Mouse (Mus musculus): ENCODE measurements around the gene Tmem97.
"Not testable (repeated sequence)": the region's sequence is repeated elsewhere in the genome, so short reads cannot be mapped to it uniquely, and the experiment has no call there.

The Tmem97 gene

GRCm38 (mm10) chr11:78544449-78545111 is 6.0 kb downstream of the Tmem97 start:
- Histone ChIP-seq H3K9me3 (ENCODE audit: low read length) (no peaks in the 10 kb centered on the region), H3K4me3 (replicated peaks; ENCODE audit: low read length) (no peak overlapping the region), H3K27me3 (ENCODE audit: insufficient read depth, low read length) (no peaks in the 10 kb centered on the region), H3K4me1 (replicated peaks; ENCODE audit: low read depth, low read length) (peaks cover 70% of the 10 kb centered on the region), H3K36me3 (ENCODE audit: insufficient read depth, low read length) (peaks cover 89% of the 10 kb centered on the region)
- TF ChIP-seq CTCF (conservative IDR thresholded peaks at IDR 0.05; ENCODE audit: low read length) = no peak
- no peak for TF ChIP-seq POU5F1 (IDR thresholded peaks at IDR 0.05; ENCODE audit: borderline replicate concordance, low read length)
- TF ChIP-seq NANOG (IDR thresholded peaks at IDR 0.05; ENCODE audit: borderline replicate concordance, low read length) = no peak

GRCm38 (mm10) chr11:78540358-78540757 is 10.2 kb downstream of the Tmem97 start:
- Histone ChIP-seq H3K9me3 (ENCODE audit: low read length) (no peaks in the 10 kb centered on the region), H3K36me3 (ENCODE audit: insufficient read depth, low read length) (peaks cover 70% of the 10 kb centered on the region), H3K27me3 (ENCODE audit: insufficient read depth, low read length) (no peaks in the 10 kb centered on the region), H3K4me1 (replicated peaks; ENCODE audit: low read depth, low read length) (peaks cover 55% of the 10 kb centered on the region), H3K4me3 (replicated peaks; ENCODE audit: low read length) (no peak overlapping the region)
- no peak for TF ChIP-seq POU5F1 (IDR thresholded peaks at IDR 0.05; ENCODE audit: borderline replicate concordance, low read length)
- TF ChIP-seq CTCF (conservative IDR thresholded peaks at IDR 0.05; ENCODE audit: low read length) = no peak
- no peak for TF ChIP-seq NANOG (IDR thresholded peaks at IDR 0.05; ENCODE audit: borderline replicate concordance, low read length)

- H3K4me3 ChIP-seq (replicated peaks; ENCODE audit: low read length) = peak overlapping the region; percentile 97
- H3K27me3 ChIP-seq (ENCODE audit: insufficient read depth, low read length) = no peaks in the 10 kb centered on the region
- no peaks in the 10 kb centered on the region for H3K9me3 ChIP-seq (ENCODE audit: low read length)
- H3K36me3 ChIP-seq (ENCODE audit: insufficient read depth, low read length) = peaks cover 45% of the 10 kb centered on the region
- H3K4me1 ChIP-seq (replicated peaks; ENCODE audit: low read depth, low read length) = peaks cover 55% of the 10 kb centered on the region
- TF ChIP-seq CTCF (conservative IDR thresholded peaks at IDR 0.05; ENCODE audit: low read length) = no peak
- no peak for TF ChIP-seq POU5F1 (IDR thresholded peaks at IDR 0.05; ENCODE audit: borderline replicate concordance, low read length)
- no peak for TF ChIP-seq NANOG (IDR thresholded peaks at IDR 0.05; ENCODE audit: borderline replicate concordance, low read length)
Measured at GRCm38 (mm10) chr11:78536690-78537084, 13.9 kb downstream of the Tmem97 start.

DNA sequence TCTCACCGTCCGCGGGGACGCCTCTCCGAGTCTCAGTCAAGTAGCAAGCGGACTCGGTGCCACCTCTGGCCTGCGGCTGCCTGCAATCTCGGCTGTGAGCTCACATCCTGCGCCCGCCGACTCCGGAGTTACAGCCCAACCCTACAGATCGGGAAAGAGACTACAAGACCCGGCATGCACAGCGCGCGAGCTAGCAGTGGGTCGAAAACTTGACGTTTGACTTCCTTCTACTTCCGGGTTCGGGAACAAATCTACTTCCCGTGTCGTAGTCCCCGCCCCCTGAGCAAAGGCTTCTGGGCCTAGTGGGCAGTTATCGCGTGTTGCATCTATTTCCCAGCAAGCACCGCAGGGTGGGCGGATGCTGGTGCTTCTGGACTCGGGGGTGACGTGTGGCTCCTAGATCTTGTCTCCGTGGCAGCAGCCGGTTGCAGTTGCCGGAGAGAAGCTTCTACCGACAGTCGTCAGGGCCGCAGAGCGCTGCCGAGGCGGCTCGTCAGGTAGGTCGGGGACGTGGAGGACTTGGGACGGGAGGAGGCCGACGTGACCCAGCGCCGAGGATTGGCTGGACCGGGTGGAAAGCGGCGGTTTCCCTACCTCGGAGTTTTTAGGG is 14.4 kb downstream of the Tmem97 start, which contains the start of the genes Tnfaip1 and Ift20:
Tnfaip1 (minus strand) TSS at position 253 of the 610 bp plus-strand sequence.
Ift20 (plus strand) TSS at position 282 of the 610 bp plus-strand sequence.
- Histone ChIP-seq H3K4me3 (replicated peaks; ENCODE audit: low read length) (peak within 1 kb of the TSS; percentile 97), H3K9me3 (ENCODE audit: low read length) (no peaks in the 10 kb centered on the region), H3K4me1 (replicated peaks; ENCODE audit: low read depth, low read length) (peaks cover 59% of the 10 kb centered on the region), H3K27me3 (ENCODE audit: insufficient read depth, low read length) (no peaks in the 10 kb centered on the region), H3K36me3 (ENCODE audit: insufficient read depth, low read length) (peaks cover 40% of the 10 kb centered on the region)
- TF ChIP-seq NANOG (IDR thresholded peaks at IDR 0.05; ENCODE audit: borderline replicate concordance, low read length) = no peak
- TF ChIP-seq CTCF (conservative IDR thresholded peaks at IDR 0.05; ENCODE audit: low read length) = no peak
- no peak for TF ChIP-seq POU5F1 (IDR thresholded peaks at IDR 0.05; ENCODE audit: borderline replicate concordance, low read length)

GRCm38 (mm10) chr11:78535376-78536079 is 15.0 kb downstream of the Tmem97 start:
- peaks cover 39% of the 10 kb centered on the region for H3K36me3 ChIP-seq (ENCODE audit: insufficient read depth, low read length)
- TF ChIP-seq POU5F1 (IDR thresholded peaks at IDR 0.05; ENCODE audit: borderline replicate concordance, low read length) (no peak), CTCF (conservative IDR thresholded peaks at IDR 0.05; ENCODE audit: low read length) (no peak), NANOG (IDR thresholded peaks at IDR 0.05; ENCODE audit: borderline replicate concordance, low read length) (no peak)
- H3K4me3 ChIP-seq (replicated peaks; ENCODE audit: low read length) = peak overlapping the region; percentile 97
- H3K9me3 ChIP-seq (ENCODE audit: low read length) = no peaks in the 10 kb centered on the region
- H3K27me3 ChIP-seq (ENCODE audit: insufficient read depth, low read length) = no peaks in the 10 kb centered on the region
- H3K4me1 ChIP-seq (replicated peaks; ENCODE audit: low read depth, low read length) = peaks cover 63% of the 10 kb centered on the region

- H3K4me3 ChIP-seq (replicated peaks; ENCODE audit: low read length) = peak overlapping the region; percentile 97
- no peaks in the 10 kb centered on the region for H3K9me3 ChIP-seq (ENCODE audit: low read length)
- H3K27me3 ChIP-seq (ENCODE audit: insufficient read depth, low read length) = no peaks in the 10 kb centered on the region
- H3K36me3 ChIP-seq (ENCODE audit: insufficient read depth, low read length) = peaks cover 39% of the 10 kb centered on the region
- TF ChIP-seq NANOG (IDR thresholded peaks at IDR 0.05; ENCODE audit: borderline replicate concordance, low read length) = no peak
- peaks cover 69% of the 10 kb centered on the region for H3K4me1 ChIP-seq (replicated peaks; ENCODE audit: low read depth, low read length)
Measured at GRCm38 (mm10) chr11:78534516-78534915, 16.1 kb downstream of the Tmem97 start.

GRCm38 (mm10) chr11:78531515-78531914 is 19.1 kb downstream of the Tmem97 start:
- peaks cover 54% of the 10 kb centered on the region for H3K36me3 ChIP-seq (ENCODE audit: insufficient read depth, low read length)
- not testable (repeated sequence) for H3K9me3 ChIP-seq (ENCODE audit: low read length)

DNA sequence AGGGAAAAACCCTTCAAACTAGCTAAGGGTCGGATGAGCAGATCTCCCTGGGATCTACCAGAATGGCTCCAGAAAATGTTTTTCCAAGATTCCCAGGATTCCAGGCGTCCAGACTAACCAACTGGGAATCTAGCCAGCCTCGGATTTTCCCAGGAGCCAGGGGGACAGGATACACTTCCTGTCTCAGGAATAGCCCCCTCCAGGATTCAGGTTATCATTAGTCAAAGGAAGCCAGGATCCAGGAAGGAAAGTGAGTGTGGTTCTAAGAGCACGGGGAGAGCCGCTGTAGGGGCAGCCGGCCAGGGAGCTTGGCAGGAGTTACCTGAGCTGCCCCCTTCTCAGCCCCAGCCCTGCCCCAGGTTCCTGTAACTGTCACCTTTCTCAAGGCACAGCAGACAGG is 19.5 kb downstream of the Tmem97 start:
- Histone ChIP-seq H3K9me3 (ENCODE audit: low read length) (no peaks in the 10 kb centered on the region), H3K36me3 (ENCODE audit: insufficient read depth, low read length) (peaks cover 59% of the 10 kb centered on the region), H3K27me3 (ENCODE audit: insufficient read depth, low read length) (no peaks in the 10 kb centered on the region), H3K4me1 (replicated peaks; ENCODE audit: low read depth, low read length) (peaks cover 48% of the 10 kb centered on the region), H3K4me3 (replicated peaks; ENCODE audit: low read length) (no peak overlapping the region)
- TF ChIP-seq NANOG (IDR thresholded peaks at IDR 0.05; ENCODE audit: borderline replicate concordance, low read length) (no peak), CTCF (conservative IDR thresholded peaks at IDR 0.05; ENCODE audit: low read length) (no peak), POU5F1 (IDR thresholded peaks at IDR 0.05; ENCODE audit: borderline replicate concordance, low read length) (no peak)

More at GRCm38 (mm10) chr11:78531515-78531914, 19.1 kb downstream of the Tmem97 start:
- not testable (repeated sequence) for H3K27me3 ChIP-seq (ENCODE audit: insufficient read depth, low read length); H3K4me3 ChIP-seq (replicated peaks; ENCODE audit: low read length)
- H3K4me1 ChIP-seq (replicated peaks; ENCODE audit: low read depth, low read length) = peaks cover 48% of the 10 kb centered on the region

All from E14TG2a.4 (cell line).